Comparison of ENCODE assay signal across 24 mouse cellular contexts in genomic region chr14:34847625-34848024, GRCm38 (mm10). TPM values are rescaled to one million over a fixed set of nuclear protein-coding genes. Genes with fewer than 3 reads are reported as not detected.
DNase-seq lines count a peak whose midpoint lies in the region; ATAC-seq and TF ChIP-seq lines count a peak whose summit lies in the region.
"Had no signal": no experiment of that assay in that cellular context is flagged by ENCODE, and none has a peak within 500 bp of the region (broad histone marks: within the 10 kb centered on the region; RNA-seq: fewer than 3 reads in every experiment).

No protein-coding gene starts in this region.

- no peak overlapping the region for H3K4me2 ChIP-seq in forebrain, embryonic 14.5 days (ENCODE audit: low read length)
- H3K4me2 ChIP-seq in hindbrain, embryonic 16.5 days (ENCODE audit: low read length), result no peak overlapping the region
- no peak overlapping the region for H3K4me2 ChIP-seq in stomach, embryonic 14.5 days (replicated peaks; ENCODE audit: low read depth, low read length)
- no peak overlapping the region for H3K4me2 ChIP-seq in stomach, postnatal 0 days (replicated peaks; ENCODE audit: low read depth)
- H3K4me2 ChIP-seq: heart, embryonic 13.5 days; limb, embryonic 12.5 days; liver, embryonic 11.5 days had no signal

- peaks cover 5% of the 10 kb centered on the region; the same call in 1 of the 2 replicates for H3K4me1 ChIP-seq in forebrain, embryonic 14.5 days (ENCODE audit: control insufficient read depth, insufficient read depth, low read length)
- H3K4me1 ChIP-seq in forebrain, embryonic 10.5 days, result peaks cover 6% of the 10 kb centered on the region; the same call in 1 of the 2 replicates
- peaks cover 3% of the 10 kb centered on the region; the same call in 1 of the 2 replicates for H3K4me1 ChIP-seq in hindbrain, embryonic 16.5 days (ENCODE audit: control insufficient read depth, insufficient read depth, low read depth, low read length)
- no peaks in the 10 kb centered on the region for H3K4me1 ChIP-seq in hindbrain, embryonic 10.5 days (replicated peaks)
- H3K4me1 ChIP-seq in stomach, embryonic 14.5 days (ENCODE audit: control insufficient read depth, insufficient read depth, low read length), result no peaks in the 10 kb centered on the region
- no peaks in the 10 kb centered on the region for H3K4me1 ChIP-seq in stomach, postnatal 0 days (replicated peaks; ENCODE audit: control insufficient read depth, insufficient read depth)
- H3K4me1 ChIP-seq: limb, embryonic 12.5 days had no signal

- H3K4me3 ChIP-seq in forebrain, embryonic 14.5 days (ENCODE audit: low read depth, low read length), result no peak overlapping the region
- H3K4me3 ChIP-seq in forebrain, embryonic 10.5 days, result no peak overlapping the region
- no peak overlapping the region for H3K4me3 ChIP-seq in hindbrain, embryonic 16.5 days (ENCODE audit: low read length)
- no peak overlapping the region for H3K4me3 ChIP-seq in hindbrain, embryonic 10.5 days
- no peak overlapping the region for H3K4me3 ChIP-seq in stomach, embryonic 14.5 days (ENCODE audit: low read depth, low read length)
- no peak overlapping the region for H3K4me3 ChIP-seq in stomach, postnatal 0 days (ENCODE audit: low read depth, low read length)
- H3K4me3 ChIP-seq: heart, embryonic 13.5 days; limb, embryonic 12.5 days had no signal

- 0 out of 2 replicates have a peak, but pooled peaks have one; percentile 32 for ATAC-seq in forebrain, embryonic 14.5 days
- peak; percentile 28; the same call in 1 of the 2 replicates for ATAC-seq in hindbrain, embryonic 16.5 days
- peak; percentile 58; the same call in 1 of the 2 replicates for ATAC-seq in stomach, embryonic 14.5 days (ENCODE audit: insufficient number of reproducible peaks, insufficient read depth, low FRiP score, low read depth)
- no peak for ATAC-seq in stomach, postnatal 0 days (ENCODE audit: low FRiP score, low TSS enrichment)
- ATAC-seq: CD4-positive, CD25-positive, alpha-beta regulatory T cell, adult 4 months; intestine, postnatal 0 days; liver, postnatal 0 days; lung, postnatal 0 days had no signal

- WGBS in forebrain, embryonic 14.5 days, result 88% methylated on average over 5 of the region's 5 CpGs
- 93% methylated on average over 5 of the region's 5 CpGs for WGBS in forebrain, embryonic 10.5 days
- 99% methylated on average over 5 of the region's 5 CpGs for WGBS in hindbrain, embryonic 16.5 days
- 95% methylated on average over 5 of the region's 5 CpGs for WGBS in hindbrain, embryonic 10.5 days
- 95% methylated on average over 5 of the region's 5 CpGs for WGBS in stomach, embryonic 14.5 days
- WGBS in stomach, postnatal 0 days, result 87% methylated on average over 5 of the region's 5 CpGs

- H3K36me3 ChIP-seq in forebrain, embryonic 14.5 days (ENCODE audit: control insufficient read depth, insufficient read depth, low read length), result no peaks in the 10 kb centered on the region
- H3K36me3 ChIP-seq in forebrain, embryonic 10.5 days (replicated peaks), result no peaks in the 10 kb centered on the region
- H3K36me3 ChIP-seq in hindbrain, embryonic 16.5 days (ENCODE audit: control insufficient read depth, insufficient read depth, low read length), result no peaks in the 10 kb centered on the region
- H3K36me3 ChIP-seq in hindbrain, embryonic 10.5 days, result no peaks in the 10 kb centered on the region
- no peaks in the 10 kb centered on the region for H3K36me3 ChIP-seq in stomach, embryonic 14.5 days (ENCODE audit: control insufficient read depth, insufficient read depth, low read length)
- H3K36me3 ChIP-seq in stomach, postnatal 0 days (ENCODE audit: control insufficient read depth, insufficient read depth, low read length), result no peaks in the 10 kb centered on the region
- H3K36me3 ChIP-seq: heart, embryonic 13.5 days; limb, embryonic 12.5 days had no signal

- DNase-seq in forebrain, embryonic 14.5 days (ENCODE audit: low spot score), result no peak
- DNase-seq in forebrain, embryonic 10.5 days (ENCODE audit: extremely low spot score, low spot score), result no peak
- no peak for DNase-seq in hindbrain, embryonic 10.5 days (ENCODE audit: low spot score)
- no peak for DNase-seq in stomach, postnatal 0 days (ENCODE audit: low spot score)
- DNase-seq in yolk sac, embryonic 10.5 days (ENCODE audit: low spot score), result no peak
- DNase-seq: adrenal gland, postnatal 14 days; cerebellum, adult 8-10 months; cerebellum, postnatal 36 days; gastrocnemius, postnatal 14 days; heart, adult 11 months; heart, postnatal 14 days; kidney, postnatal 4 days; liver, postnatal 0 days; right cerebral cortex, postnatal 14 days; thymus, adult 2 months had no signal

- TF ChIP-seq EP300 in stomach, postnatal 0 days (optimal IDR thresholded peaks at IDR 0.05), result no peak

- no peak overlapping the region for H3K27ac ChIP-seq in forebrain, embryonic 14.5 days (ENCODE audit: low read depth, low read length)
- no peak overlapping the region for H3K27ac ChIP-seq in forebrain, embryonic 10.5 days
- H3K27ac ChIP-seq in hindbrain, embryonic 16.5 days (ENCODE audit: low read depth, low read length), result no peak overlapping the region
- H3K27ac ChIP-seq in hindbrain, embryonic 10.5 days, result no peak overlapping the region
- H3K27ac ChIP-seq in stomach, embryonic 14.5 days (ENCODE audit: low read length), result no peak overlapping the region
- no peak overlapping the region for H3K27ac ChIP-seq in stomach, postnatal 0 days (replicated peaks)
- H3K27ac ChIP-seq: heart, embryonic 13.5 days; limb, embryonic 12.5 days; macrophage had no signal

- TF ChIP-seq CTCF in stomach, postnatal 0 days (IDR thresholded peaks at IDR 0.05; ENCODE audit: low read depth), result no peak

- H3K27me3 ChIP-seq in forebrain, embryonic 14.5 days (replicated peaks; ENCODE audit: control insufficient read depth, insufficient read depth, low read length), result no peaks in the 10 kb centered on the region
- no peaks in the 10 kb centered on the region for H3K27me3 ChIP-seq in forebrain, embryonic 10.5 days (ENCODE audit: poor library complexity, severe bottlenecking)
- H3K27me3 ChIP-seq in hindbrain, embryonic 16.5 days (replicated peaks; ENCODE audit: control insufficient read depth, insufficient read depth, low read length), result no peaks in the 10 kb centered on the region
- H3K27me3 ChIP-seq in hindbrain, embryonic 10.5 days (ENCODE audit: insufficient read depth, poor library complexity, severe bottlenecking), result no peaks in the 10 kb centered on the region
- no peaks in the 10 kb centered on the region for H3K27me3 ChIP-seq in stomach, embryonic 14.5 days (ENCODE audit: control insufficient read depth, insufficient read depth, low read length)
- no peaks in the 10 kb centered on the region for H3K27me3 ChIP-seq in stomach, postnatal 0 days (ENCODE audit: control insufficient read depth, insufficient read depth, low read length)
- H3K27me3 ChIP-seq: limb, embryonic 12.5 days had no signal

- no peak overlapping the region for H3K9ac ChIP-seq in forebrain, embryonic 14.5 days (ENCODE audit: low read length)
- no peak overlapping the region for H3K9ac ChIP-seq in hindbrain, embryonic 16.5 days (ENCODE audit: low read depth, low read length)
- H3K9ac ChIP-seq in stomach, embryonic 14.5 days (replicated peaks; ENCODE audit: low read depth, low read length), result no peak overlapping the region
- H3K9ac ChIP-seq in stomach, postnatal 0 days (ENCODE audit: low read length), result no peak overlapping the region
- H3K9ac ChIP-seq: heart, embryonic 13.5 days; limb, embryonic 12.5 days; liver, postnatal 0 days had no signal

- H3K9me3 ChIP-seq in forebrain, embryonic 14.5 days (replicated peaks; ENCODE audit: control insufficient read depth, low read length), result no peaks in the 10 kb centered on the region
- H3K9me3 ChIP-seq in forebrain, embryonic 10.5 days, result no peaks in the 10 kb centered on the region
- no peaks in the 10 kb centered on the region for H3K9me3 ChIP-seq in hindbrain, embryonic 16.5 days (ENCODE audit: control insufficient read depth, low read length)
- H3K9me3 ChIP-seq in hindbrain, embryonic 10.5 days, result no peaks in the 10 kb centered on the region
- H3K9me3 ChIP-seq in stomach, embryonic 14.5 days (ENCODE audit: control insufficient read depth, low read depth, low read length), result no peaks in the 10 kb centered on the region
- no peaks in the 10 kb centered on the region for H3K9me3 ChIP-seq in stomach, postnatal 0 days (ENCODE audit: control insufficient read depth, low read length)
- H3K9me3 ChIP-seq: limb, embryonic 12.5 days had no signal

RNA-seq across cellular contexts. Expression of gene Grid1, which starts 27.7 kb away (rescaled TPM):
- 1.1 and 1.9 TPM in 2 replicates for polyA plus RNA-seq in forebrain, embryonic 14.5 days (2014; fragmentation: Nextera tagmentation; extraction: Ambion mirVana)
- polyA plus RNA-seq in forebrain, embryonic 10.5 days (2016; fragmentation: Nextera tagmentation; extraction: Ambion mirVana), result 0.06 and 0.24 TPM in 2 replicates
- polyA plus RNA-seq in hindbrain, embryonic 16.5 days (2015; fragmentation: Nextera tagmentation; extraction: Ambion mirVana), result 5.8 and 7.1 TPM in 2 replicates
- polyA plus RNA-seq in hindbrain, embryonic 10.5 days (2016; fragmentation: Nextera tagmentation; extraction: Ambion mirVana), result 0.10 and 0.42 TPM in 2 replicates
- polyA plus RNA-seq in stomach, embryonic 14.5 days (2014; fragmentation: Nextera tagmentation; extraction: Ambion mirVana), result 1.1 and 1.3 TPM in 2 replicates
- polyA plus RNA-seq in stomach, postnatal 0 days (2015; fragmentation: Nextera tagmentation; extraction: Ambion mirVana), result 0.34 and 0.54 TPM in 2 replicates
- polyA plus RNA-seq: CD4-positive, CD25-positive, alpha-beta regulatory T cell, adult 4 months; liver, postnatal 0 days; macrophage had no signal
